Mouse (Mus musculus): ENCODE results near the gene Tshz2.
"Not testable (repeated sequence)": the region's sequence is repeated elsewhere in the genome, so short reads cannot be mapped to it uniquely, and the experiment has no call there.

Gene Tshz2

GRCm38 (mm10) chr2:169762301-169762700 lies 129.5 kb downstream of the Tshz2 start:
- DNase-seq = no peak

- DNase-seq = no peak
Observed at GRCm38 (mm10) chr2:169763716-169764115, 130.9 kb downstream of the Tshz2 start.

- DNase-seq = no peak
Observed at GRCm38 (mm10) chr2:169766247-169766646, 133.4 kb downstream of the Tshz2 start.

- DNase-seq = no peak
Observed at GRCm38 (mm10) chr2:169767281-169767680, 134.5 kb downstream of the Tshz2 start.

GRCm38 (mm10) chr2:169775078-169775477 lies 142.3 kb downstream of the Tshz2 start:
- no peak for DNase-seq

- DNase-seq = no peak
Observed at GRCm38 (mm10) chr2:169777242-169777641, 144.4 kb downstream of the Tshz2 start.

GRCm38 (mm10) chr2:169777764-169778163 lies 145.0 kb downstream of the Tshz2 start:
- no peak for DNase-seq

GRCm38 (mm10) chr2:169778740-169779345 lies 146.0 kb downstream of the Tshz2 start:
- DNase-seq = no peak

- DNase-seq = not testable (repeated sequence)
Observed at GRCm38 (mm10) chr2:169781671-169782070, 148.9 kb downstream of the Tshz2 start.

- DNase-seq = no peak
Observed at GRCm38 (mm10) chr2:169782874-169783680, 150.3 kb downstream of the Tshz2 start.

- DNase-seq = no peak
Observed at GRCm38 (mm10) chr2:169783681-169784033, 150.8 kb downstream of the Tshz2 start.

GRCm38 (mm10) chr2:169787381-169787780 lies 154.6 kb downstream of the Tshz2 start:
- no peak for DNase-seq

- DNase-seq = no peak
Observed at GRCm38 (mm10) chr2:169787906-169788305, 155.1 kb downstream of the Tshz2 start.

- DNase-seq = no peak
Observed at GRCm38 (mm10) chr2:169790439-169791131, 157.8 kb downstream of the Tshz2 start.

- DNase-seq = no peak
Observed at GRCm38 (mm10) chr2:169792706-169793105, 159.9 kb downstream of the Tshz2 start.

GRCm38 (mm10) chr2:169802241-169802640 lies 169.4 kb downstream of the Tshz2 start:
- no peak for DNase-seq

GRCm38 (mm10) chr2:169804380-169804779 lies 171.6 kb downstream of the Tshz2 start:
- no peak for DNase-seq

- DNase-seq = no peak
Observed at GRCm38 (mm10) chr2:169805545-169805944, 172.7 kb downstream of the Tshz2 start.

- DNase-seq = no peak
Observed at GRCm38 (mm10) chr2:169811589-169811988, 178.8 kb downstream of the Tshz2 start.

GRCm38 (mm10) chr2:169812055-169812454 lies 179.2 kb downstream of the Tshz2 start:
- no peak for DNase-seq

- DNase-seq = no peak
Observed at GRCm38 (mm10) chr2:169812940-169813339, 180.1 kb downstream of the Tshz2 start.

- DNase-seq = no peak
Observed at GRCm38 (mm10) chr2:169814351-169814750, 181.5 kb downstream of the Tshz2 start.

- no peak for DNase-seq
Observed at GRCm38 (mm10) chr2:169814757-169815156, 181.9 kb downstream of the Tshz2 start.

- DNase-seq = no peak
Observed at GRCm38 (mm10) chr2:169821021-169821441, 188.2 kb downstream of the Tshz2 start.

Data from cerebellum, adult 18-20 months (tissue).